10 mouse cellular contexts compared by ENCODE assay signal in genomic region chr2:166521878-166522611, GRCm38 (mm10).
A peak's percentile ranks its signal among the peaks of the same experiment; 100 is the strongest.
DNase-seq lines count a peak whose midpoint lies in the region; ATAC-seq and TF ChIP-seq lines count a peak whose summit lies in the region.
"Had no signal": no experiment of that assay in that cellular context is flagged by ENCODE, and none has a peak within 500 bp of the region (broad histone marks: within the 10 kb centered on the region; RNA-seq: fewer than 3 reads in every experiment).

No protein-coding gene starts in this region.

- TF ChIP-seq POLR2A in cerebellum, adult 2 months (IDR thresholded peaks at IDR 0.05; ENCODE audit: borderline replicate concordance, insufficient read depth, low read length), result no peak

- ATAC-seq in kidney, embryonic 16.5 days (ENCODE audit: low FRiP score, low TSS enrichment), result no peak
- no peak for ATAC-seq in forebrain, embryonic 14.5 days
- ATAC-seq in heart, embryonic 15.5 days (replicated peaks; ENCODE audit: insufficient number of reproducible peaks, insufficient read depth, low FRiP score, low read depth), result peak; percentile 70

- H3K27ac ChIP-seq in kidney, embryonic 16.5 days (ENCODE audit: low read length), result peak overlapping the region; percentile 59
- no peak overlapping the region for H3K27ac ChIP-seq in forebrain, embryonic 14.5 days (ENCODE audit: low read depth, low read length)
- H3K27ac ChIP-seq in heart, embryonic 15.5 days, result peak overlapping the region; percentile 94
- no peak overlapping the region for H3K27ac ChIP-seq in cerebellum, adult 2 months (ENCODE audit: insufficient read depth, low read length)
- H3K27ac ChIP-seq: gastrocnemius, adult 2 months had no signal

- WGBS in kidney, embryonic 16.5 days, result 38% methylated on average over 16 of the region's 16 CpGs
- WGBS in forebrain, embryonic 14.5 days, result 31% methylated on average over 16 of the region's 16 CpGs
- WGBS in heart, embryonic 15.5 days, result 12% methylated on average over 16 of the region's 16 CpGs
- 28% methylated on average over 16 of the region's 16 CpGs for WGBS in cerebellum, adult 2 months

- no peak for DNase-seq in kidney, adult 11 months
- peak; percentile 28 for DNase-seq in forebrain, embryonic 14.5 days (ENCODE audit: low spot score)
- DNase-seq in lung, postnatal 10 days, result peak; percentile 58
- DNase-seq in gastrocnemius, postnatal 36 days, result no peak
- no peak for DNase-seq in cerebellum, adult 2 months
- DNase-seq in cerebellum, postnatal 36 days, result no peak
- DNase-seq: adrenal gland, adult 2 months; gastrocnemius, adult 2 months had no signal

- no peak for TF ChIP-seq CTCF in cerebellum, adult 2 months (IDR thresholded peaks at IDR 0.05; ENCODE audit: borderline replicate concordance, insufficient read depth, low read depth, low read length)

- no peak overlapping the region for H3K9ac ChIP-seq in kidney, embryonic 16.5 days (replicated peaks; ENCODE audit: low read length)
- no peak overlapping the region for H3K9ac ChIP-seq in forebrain, embryonic 14.5 days (ENCODE audit: low read length)
- H3K9ac ChIP-seq in heart, embryonic 15.5 days, result 0 out of 2 replicates have a peak overlapping the region, but pooled peaks have one; percentile 25

- intact Hi-C loops in gastrocnemius, postnatal 36 days (cut with DNase I), result no loop called here

- peaks cover 13% of the 10 kb centered on the region; the same call in 1 of the 2 replicates for H3K4me1 ChIP-seq in kidney, embryonic 16.5 days (ENCODE audit: insufficient read depth, low read length)
- H3K4me1 ChIP-seq in forebrain, embryonic 14.5 days (ENCODE audit: control insufficient read depth, insufficient read depth, low read length), result peaks cover 4% of the 10 kb centered on the region
- H3K4me1 ChIP-seq in heart, embryonic 15.5 days (replicated peaks), result peaks cover 44% of the 10 kb centered on the region
- H3K4me1 ChIP-seq in cerebellum, adult 2 months (ENCODE audit: control insufficient read depth, insufficient read depth, low read length), result peaks cover 8% of the 10 kb centered on the region

- H3K4me3 ChIP-seq in kidney, embryonic 16.5 days (ENCODE audit: low read length), result no peak overlapping the region
- no peak overlapping the region for H3K4me3 ChIP-seq in forebrain, embryonic 14.5 days (ENCODE audit: low read depth, low read length)
- H3K4me3 ChIP-seq in heart, embryonic 15.5 days, result peak overlapping the region; percentile 24
- H3K4me3 ChIP-seq in cerebellum, adult 2 months (replicated peaks; ENCODE audit: insufficient read depth, low read depth, low read length), result no peak overlapping the region
- H3K4me3 ChIP-seq: gastrocnemius, adult 2 months had no signal

- H3K4me2 ChIP-seq in kidney, embryonic 16.5 days (replicated peaks; ENCODE audit: low read depth, low read length), result no peak overlapping the region
- H3K4me2 ChIP-seq in forebrain, embryonic 14.5 days (ENCODE audit: low read length), result no peak overlapping the region
- H3K4me2 ChIP-seq in heart, embryonic 15.5 days, result peak overlapping the region; percentile 54

- no peaks in the 10 kb centered on the region for H3K9me3 ChIP-seq in kidney, embryonic 16.5 days (ENCODE audit: low read length)
- H3K9me3 ChIP-seq in forebrain, embryonic 14.5 days (replicated peaks; ENCODE audit: control insufficient read depth, low read length), result no peaks in the 10 kb centered on the region
- H3K9me3 ChIP-seq in heart, embryonic 15.5 days (replicated peaks), result no peaks in the 10 kb centered on the region

- H3K36me3 ChIP-seq in kidney, embryonic 16.5 days (ENCODE audit: insufficient read depth, low read length), result no peaks in the 10 kb centered on the region
- no peaks in the 10 kb centered on the region for H3K36me3 ChIP-seq in forebrain, embryonic 14.5 days (ENCODE audit: control insufficient read depth, insufficient read depth, low read length)
- no peaks in the 10 kb centered on the region for H3K36me3 ChIP-seq in heart, embryonic 15.5 days

- no peaks in the 10 kb centered on the region for H3K27me3 ChIP-seq in kidney, embryonic 16.5 days (ENCODE audit: insufficient read depth, low read length)
- H3K27me3 ChIP-seq in forebrain, embryonic 14.5 days (replicated peaks; ENCODE audit: control insufficient read depth, insufficient read depth, low read length), result peaks cover 11% of the 10 kb centered on the region
- no peaks in the 10 kb centered on the region for H3K27me3 ChIP-seq in heart, embryonic 15.5 days
- H3K27me3 ChIP-seq in cerebellum, adult 2 months (ENCODE audit: control insufficient read depth, insufficient read depth, low read length), result no peaks in the 10 kb centered on the region

Comparison
In these comparisons a context has a peak if more than half of its experiments do, and no peak if none do; other contexts are left out.
1. H3K27ac ChIP-seq: peak in kidney, embryonic 16.5 days (single experiment) and heart, embryonic 15.5 days (single experiment); none in forebrain, embryonic 14.5 days (single experiment) and cerebellum, adult 2 months (single experiment).
2. DNase-seq: peak in forebrain, embryonic 14.5 days (single experiment) and lung, postnatal 10 days (single experiment); none in kidney, adult 11 months (single experiment), gastrocnemius, postnatal 36 days (0 of 2), cerebellum, adult 2 months (0 of 2) and cerebellum, postnatal 36 days (0 of 2).